Mouse (Mus musculus) adrenal gland, postnatal 10 days (tissue): ENCODE data around the gene Erc2. TPM values are rescaled to one million over a fixed set of nuclear protein-coding genes. Genes with fewer than 3 reads are reported as not detected.

Experiments
- DNase-seq: peaks from one replicate; pipeline ENCODE4 v3.0.0; 2021; ENCODE audit warnings: mixed read lengths
- total RNA-seq, 2 experiments: library from RNA; stranded (reverse); gene quantifications; 2 replicates each; pipeline ENCODE4 v1.2.3; 2021

The Erc2 gene
- total RNA-seq, 2 experiments from 2014 or later = 5.0 to 9.3 TPM

DNA sequence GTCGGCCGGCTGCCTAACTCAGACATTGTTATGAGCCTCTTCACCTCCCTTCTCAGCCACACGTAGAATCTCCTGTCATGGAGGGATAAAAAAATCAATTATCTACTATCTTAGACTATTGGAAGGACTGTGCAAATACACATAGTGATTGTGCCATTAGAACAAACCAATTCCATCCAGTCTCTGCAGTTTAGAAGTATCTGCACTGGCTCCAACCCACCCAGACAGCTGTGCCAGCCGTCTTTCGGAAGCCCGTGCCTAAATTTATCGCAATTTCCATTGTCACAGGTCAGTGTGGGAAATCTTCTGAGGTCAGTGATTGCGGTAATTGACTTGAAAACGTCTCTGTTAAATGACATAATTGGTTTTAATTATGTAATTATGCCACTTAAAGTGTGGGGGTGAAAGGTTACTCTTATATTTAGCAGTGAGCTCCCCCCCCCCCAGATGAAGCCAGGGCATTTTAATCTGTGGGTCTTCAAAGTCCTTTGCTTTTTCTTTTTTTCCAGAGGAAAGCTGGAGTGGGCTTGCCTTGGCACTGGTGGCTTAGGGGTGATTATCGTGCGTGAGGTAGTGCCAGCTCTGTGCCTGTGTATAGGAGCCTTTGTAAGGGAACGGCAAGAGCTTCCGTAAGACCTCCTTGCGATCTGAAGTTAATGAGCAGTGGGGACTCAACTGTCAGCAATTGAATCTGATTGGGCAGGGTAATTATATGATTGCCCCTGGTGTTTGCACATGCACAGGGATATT lies 759.7 kb downstream of the Erc2 start:
- no peak for DNase-seq

GRCm38 (mm10) chr14:28386815-28387607 lies 764.8 kb downstream of the Erc2 start:
- DNase-seq = no peak

- DNase-seq = no peak
Measured at GRCm38 (mm10) chr14:28398915-28399314, 776.7 kb downstream of the Erc2 start.

GRCm38 (mm10) chr14:28399897-28400296 lies 777.7 kb downstream of the Erc2 start:
- no peak for DNase-seq

GRCm38 (mm10) chr14:28405277-28405840 lies 783.1 kb downstream of the Erc2 start:
- DNase-seq = no peak

- DNase-seq = no peak
Measured at GRCm38 (mm10) chr14:28409390-28409789, 787.2 kb downstream of the Erc2 start.

DNA sequence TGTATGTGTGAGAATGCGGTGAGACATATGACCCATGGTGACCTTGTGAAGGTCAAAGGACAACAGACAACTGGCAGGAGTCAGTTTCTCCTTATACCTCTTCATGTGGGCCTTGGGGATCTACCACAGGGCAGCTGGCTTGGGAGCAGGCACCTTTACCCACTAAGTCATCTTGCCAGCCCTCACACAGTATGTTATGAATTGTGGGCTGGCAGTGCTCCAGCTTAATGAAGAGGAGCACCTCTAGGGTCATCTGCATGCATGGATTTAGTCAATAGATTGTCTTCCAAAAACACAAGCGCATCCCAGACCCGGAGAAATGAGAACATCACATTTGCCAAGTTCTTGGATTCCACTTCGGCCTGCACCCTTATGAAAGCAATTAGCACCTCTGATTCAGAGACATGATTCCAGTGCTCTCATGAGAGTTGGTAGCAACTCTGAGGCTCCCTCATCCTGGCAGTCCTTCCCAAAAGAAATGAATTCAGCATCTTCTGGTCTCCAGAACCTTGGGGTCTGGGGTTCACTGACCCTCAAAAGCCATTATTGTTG lies 787.6 kb downstream of the Erc2 start:
- DNase-seq = no peak

GRCm38 (mm10) chr14:28410789-28411225 lies 788.6 kb downstream of the Erc2 start:
- no peak for DNase-seq

DNA sequence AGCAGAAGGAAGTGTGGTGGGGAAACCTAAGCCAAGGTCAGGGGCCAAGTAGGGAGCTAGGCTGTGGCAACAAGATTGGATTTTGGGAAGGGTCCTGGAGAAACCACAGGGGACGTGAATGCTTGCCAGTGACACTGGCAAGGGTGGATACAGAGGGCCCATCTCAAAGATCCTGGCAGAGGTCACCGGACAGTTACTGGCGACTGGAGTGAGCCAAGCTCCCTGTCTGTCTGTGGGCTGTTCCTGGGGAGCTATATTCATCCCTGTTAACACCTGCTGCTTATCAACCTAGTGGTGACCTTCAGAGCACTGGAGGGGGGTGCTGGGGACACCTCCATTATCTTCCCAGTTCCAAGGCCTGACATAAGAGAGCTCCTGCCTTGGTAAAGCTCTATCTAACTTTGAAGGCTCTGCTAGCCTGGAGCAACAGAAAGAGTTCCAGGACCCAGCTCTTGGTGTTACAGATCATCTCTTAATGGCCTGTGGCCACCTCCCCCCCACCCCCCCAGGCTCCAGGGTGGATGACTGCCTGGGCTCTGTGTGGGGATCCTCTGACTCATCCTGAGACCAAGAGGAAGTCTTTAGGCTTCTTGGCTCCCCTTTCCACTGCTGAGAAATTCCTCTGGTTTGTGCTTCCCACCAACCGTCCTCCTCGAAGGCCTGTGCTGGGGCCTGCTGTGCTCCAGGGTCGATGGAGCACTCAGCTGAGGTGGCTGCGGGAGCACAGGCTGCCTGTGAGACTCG lies 790.2 kb downstream of the Erc2 start:
- no peak for DNase-seq

DNA sequence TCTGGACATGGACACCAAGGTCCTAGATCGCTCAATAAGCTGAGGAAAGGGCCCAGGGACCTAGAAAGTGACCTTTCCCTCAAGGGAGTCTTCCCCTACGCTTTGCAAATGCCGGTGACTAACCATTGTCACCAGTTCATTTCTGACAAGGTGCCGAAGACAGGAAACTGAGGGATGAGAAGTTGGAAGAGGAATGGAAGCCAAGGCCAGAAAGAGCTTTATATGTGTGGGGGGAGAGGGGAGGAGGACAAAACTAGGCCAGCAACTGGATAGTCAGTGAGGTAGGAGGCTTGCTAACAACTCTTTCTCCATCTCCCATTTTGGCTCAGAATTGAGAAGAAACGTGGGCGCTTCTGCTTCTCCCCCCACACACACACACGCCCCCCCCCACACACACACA lies 791.3 kb downstream of the Erc2 start:
- no peak for DNase-seq

DNA sequence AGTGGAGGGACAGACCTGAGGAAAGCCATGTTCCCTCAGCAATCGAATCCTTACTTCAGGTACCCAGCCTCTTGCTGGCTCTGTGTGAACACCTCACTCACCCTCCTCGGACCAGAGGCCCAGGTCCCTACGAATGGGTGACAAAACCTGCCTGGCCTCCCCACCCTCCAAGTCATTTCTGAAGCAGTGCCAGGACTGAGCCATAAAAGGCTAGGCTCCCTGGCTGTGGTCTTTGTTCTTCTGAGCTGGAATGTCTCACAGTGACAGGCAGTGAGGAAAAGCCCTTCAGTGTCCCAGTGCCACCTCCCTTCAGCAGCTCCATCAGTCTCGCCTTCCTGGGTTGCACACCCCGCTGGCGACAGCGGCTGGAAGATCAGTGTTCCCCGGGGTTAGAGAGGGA lies 794.8 kb downstream of the Erc2 start:
- DNase-seq = no peak

DNA sequence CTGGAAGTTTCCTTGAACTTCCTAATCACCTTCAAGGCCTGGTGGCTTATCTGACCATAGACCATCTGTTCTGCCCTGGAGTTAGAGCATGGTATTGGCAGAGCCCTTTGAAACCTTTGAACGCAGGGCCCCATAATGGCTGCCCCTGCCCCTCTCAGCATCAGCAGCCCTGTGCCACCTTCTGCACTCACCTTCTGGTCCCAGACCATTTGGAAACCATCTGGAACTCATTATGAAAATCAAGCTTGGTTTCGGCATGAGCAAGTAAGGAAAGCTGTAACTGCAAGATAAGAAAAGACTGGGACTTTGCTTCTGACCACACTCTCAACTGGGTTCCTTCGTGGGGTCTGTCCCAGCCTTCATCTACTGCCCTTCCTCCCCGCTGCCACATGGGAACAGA lies 796.3 kb downstream of the Erc2 start:
- no peak for DNase-seq

DNA sequence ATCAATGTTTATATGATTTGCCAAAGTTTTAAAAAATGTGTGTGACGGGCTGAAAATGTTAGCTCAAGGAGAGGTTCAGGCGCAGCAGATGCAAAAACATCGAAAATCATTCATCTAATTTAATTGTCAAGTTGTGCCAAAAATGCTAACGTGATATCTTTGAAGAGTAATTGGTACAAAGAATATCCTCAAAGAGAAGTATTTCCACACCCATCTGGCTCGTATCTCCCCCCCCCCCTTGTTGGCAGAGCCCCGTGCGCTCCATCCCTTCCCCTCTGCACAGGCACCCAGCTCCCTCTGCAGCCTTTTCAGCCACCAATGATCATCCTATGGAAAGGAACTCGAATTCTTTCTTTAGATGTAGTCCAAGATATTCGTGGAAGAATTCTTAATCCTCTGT lies 797.0 kb downstream of the Erc2 start:
- no peak for DNase-seq

DNA sequence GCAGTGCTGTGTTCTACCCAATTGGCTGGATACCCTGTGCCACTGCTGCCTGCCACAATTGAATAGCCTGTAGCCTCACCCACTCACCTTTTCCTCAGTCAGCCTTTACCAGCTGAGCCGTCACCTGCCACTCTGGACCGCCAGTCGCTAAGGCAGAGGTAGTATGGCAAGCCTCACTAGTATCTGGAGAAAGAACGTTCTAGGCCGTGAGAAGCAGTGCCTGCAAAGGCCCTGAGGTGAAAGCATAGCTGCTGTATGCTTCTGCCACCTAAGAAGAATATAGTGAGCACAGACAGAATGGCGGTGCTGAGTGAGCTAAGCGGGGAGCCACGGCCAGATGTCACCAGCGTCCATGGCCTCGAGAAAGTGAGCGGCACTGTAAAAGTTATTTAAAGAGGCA lies 798.4 kb downstream of the Erc2 start:
- DNase-seq = peak; percentile 13

DNA sequence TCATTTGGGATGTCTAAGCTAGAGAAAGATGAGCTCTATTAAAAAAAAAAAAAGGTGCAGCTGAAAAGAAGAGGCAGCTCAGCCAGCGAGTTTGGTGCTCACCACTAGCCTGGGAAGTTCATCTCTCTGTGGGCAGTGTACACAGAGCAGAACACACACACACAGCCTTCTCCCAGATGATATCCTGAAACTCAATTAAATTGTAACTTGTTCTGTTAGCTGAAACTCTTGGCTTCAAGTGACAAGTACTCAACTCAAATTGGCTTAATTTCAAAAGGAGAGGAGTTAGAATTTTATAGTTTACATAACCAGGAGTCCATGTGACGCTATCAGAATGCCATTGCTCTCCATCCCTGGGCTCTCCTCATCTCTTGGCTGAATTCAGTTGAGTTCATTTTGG lies 804.4 kb downstream of the Erc2 start:
- DNase-seq = no peak

- DNase-seq = no peak
Measured at GRCm38 (mm10) chr14:28431703-28432309, 809.6 kb downstream of the Erc2 start.

- no peak for DNase-seq
Measured at GRCm38 (mm10) chr14:28434996-28435395, 812.8 kb downstream of the Erc2 start.

GRCm38 (mm10) chr14:28439171-28439570 lies 816.9 kb downstream of the Erc2 start:
- no peak for DNase-seq

GRCm38 (mm10) chr14:28441240-28441967 lies 819.2 kb downstream of the Erc2 start:
- DNase-seq = no peak

DNA sequence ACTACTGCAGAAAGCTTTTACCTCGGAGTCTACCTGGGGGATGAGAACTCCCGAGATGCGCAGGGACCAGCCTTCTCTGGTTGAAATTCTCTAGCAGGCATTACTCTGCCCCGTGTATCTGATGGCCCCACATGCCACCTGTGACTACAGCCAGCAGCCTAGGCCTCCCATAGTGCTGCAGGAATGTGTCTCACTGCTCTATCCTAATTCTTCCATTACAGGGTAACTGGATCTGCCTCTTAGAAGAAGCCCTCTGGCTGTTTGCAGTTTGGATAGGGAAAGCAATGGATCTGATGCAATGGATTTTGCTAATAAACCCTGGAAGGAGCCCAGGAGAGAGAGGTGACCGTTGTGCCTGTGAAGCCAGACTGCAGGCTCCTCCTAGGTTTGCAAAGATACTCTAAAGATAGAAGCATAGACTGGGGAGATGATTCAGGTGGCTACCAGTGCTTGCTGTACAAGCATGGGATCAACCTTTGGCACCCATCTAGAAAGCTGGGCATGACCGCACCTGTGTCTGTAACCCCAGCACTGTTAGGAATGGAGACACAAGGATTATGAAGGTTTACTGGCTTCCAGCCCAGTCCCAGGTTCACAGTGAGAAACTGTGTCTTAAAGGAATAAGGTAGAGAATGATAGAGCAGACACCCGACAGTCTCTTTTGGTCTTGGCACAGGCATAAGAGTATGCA lies 821.2 kb downstream of the Erc2 start:
- DNase-seq = no peak

GRCm38 (mm10) chr14:28445737-28446136 lies 823.5 kb downstream of the Erc2 start:
- DNase-seq = no peak
